Comparison of ENCODE assay signal across 30 mouse cellular contexts in genomic region chr13:16694201-16694600, GRCm38 (mm10).
"Had no signal": no experiment of that assay in that cellular context is flagged by ENCODE, and none has a peak within 500 bp of the region (broad histone marks: within the 10 kb centered on the region; RNA-seq: fewer than 3 reads in every experiment).

No protein-coding gene starts in this region.

- DNase-seq: heart, postnatal 10 days; heart, postnatal 14 days; heart, postnatal 36 days; heart, postnatal 4 days; kidney, adult 11 months; kidney, adult 18-20 months; kidney, adult 2 months; kidney, adult 8-10 months; kidney, adult 9 months; kidney, postnatal 10 days; kidney, postnatal 14 days; kidney, postnatal 25 days; kidney, postnatal 36 days; kidney, postnatal 4 days; layer of hippocampus, adult 9-11 months; layer of hippocampus, postnatal 36 days had no signal

- H3K27ac ChIP-seq: heart, embryonic 13.5 days; heart, embryonic 15.5 days; hindbrain, embryonic 10.5 days; hindbrain, embryonic 12.5 days; hindbrain, embryonic 13.5 days; hindbrain, embryonic 14.5 days; hindbrain, embryonic 15.5 days; hindbrain, postnatal 0 days; intestine, embryonic 15.5 days; kidney, embryonic 15.5 days; kidney, postnatal 0 days; layer of hippocampus, adult 2 months; left cerebral cortex, adult 2 months had no signal

- H3K4me3 ChIP-seq: heart, embryonic 12.5 days; heart, embryonic 13.5 days; heart, embryonic 15.5 days; hindbrain, embryonic 10.5 days; hindbrain, embryonic 12.5 days; hindbrain, embryonic 13.5 days; hindbrain, embryonic 15.5 days; intestine, embryonic 15.5 days; kidney, embryonic 15.5 days; layer of hippocampus, adult 2 months; left cerebral cortex, adult 2 months had no signal

- H3K4me1 ChIP-seq: hindbrain, embryonic 10.5 days; hindbrain, embryonic 12.5 days; hindbrain, embryonic 13.5 days; hindbrain, embryonic 15.5 days; intestine, embryonic 15.5 days; kidney, embryonic 15.5 days had no signal

- H3K27me3 ChIP-seq: heart, embryonic 12.5 days; heart, embryonic 13.5 days; heart, embryonic 15.5 days; hindbrain, embryonic 12.5 days; hindbrain, embryonic 13.5 days; hindbrain, embryonic 15.5 days; intestine, embryonic 15.5 days; kidney, embryonic 15.5 days had no signal

- H3K9me3 ChIP-seq: heart, embryonic 12.5 days; heart, embryonic 13.5 days; heart, embryonic 15.5 days; hindbrain, embryonic 10.5 days; hindbrain, embryonic 12.5 days; hindbrain, embryonic 13.5 days; hindbrain, embryonic 15.5 days; intestine, embryonic 15.5 days; kidney, embryonic 15.5 days had no signal

- H3K36me3 ChIP-seq: heart, embryonic 12.5 days; heart, embryonic 13.5 days; heart, embryonic 15.5 days; hindbrain, embryonic 10.5 days; hindbrain, embryonic 12.5 days; hindbrain, embryonic 13.5 days; hindbrain, embryonic 15.5 days; intestine, embryonic 15.5 days; kidney, embryonic 15.5 days had no signal

- H3K9ac ChIP-seq: heart, embryonic 12.5 days; heart, embryonic 13.5 days; heart, embryonic 15.5 days; hindbrain, embryonic 12.5 days; hindbrain, embryonic 13.5 days; hindbrain, embryonic 14.5 days; hindbrain, embryonic 15.5 days; intestine, embryonic 15.5 days; kidney, embryonic 15.5 days had no signal
